In the genomic region with DNA sequence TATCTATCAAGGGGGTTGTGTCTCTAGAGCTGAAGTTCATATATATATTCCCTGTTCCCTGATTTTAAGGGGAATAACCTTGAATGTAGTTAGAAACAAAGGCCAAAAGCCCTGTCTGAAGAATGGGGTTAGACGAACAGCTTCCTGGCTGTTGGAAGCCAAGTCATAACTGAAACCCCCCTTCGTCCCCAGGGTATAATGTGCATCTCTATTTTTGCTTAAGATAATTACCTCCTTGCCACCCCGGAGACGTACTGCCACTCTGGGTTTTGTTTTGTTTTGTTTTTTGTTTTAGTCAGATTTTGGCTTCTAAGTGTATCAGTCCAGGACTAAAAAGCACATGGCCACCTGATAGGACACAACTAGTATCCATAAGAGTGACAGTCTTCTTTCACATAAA, we compare ENCODE assay signal across 31 mouse cellular contexts.
"Had no signal": no experiment of that assay in that cellular context is flagged by ENCODE, and none has a peak within 500 bp of the region (broad histone marks: within the 10 kb centered on the region; RNA-seq: fewer than 3 reads in every experiment).

No protein-coding gene starts in this region.

- H3K27me3 ChIP-seq: limb, embryonic 12.5 days; limb, embryonic 13.5 days; limb, embryonic 15.5 days; liver, embryonic 12.5 days; liver, embryonic 13.5 days; liver, embryonic 15.5 days; lung, embryonic 15.5 days; megakaryocyte, embryonic 14.5 days; midbrain, embryonic 12.5 days; midbrain, embryonic 13.5 days; midbrain, embryonic 15.5 days had no signal

- ATAC-seq: liver, embryonic 12.5 days; liver, postnatal 0 days; lung, postnatal 0 days; midbrain, embryonic 13.5 days; midbrain, embryonic 15.5 days; midbrain, embryonic 16.5 days had no signal

- H3K9ac ChIP-seq: limb, embryonic 12.5 days; limb, embryonic 13.5 days; limb, embryonic 15.5 days; liver, embryonic 12.5 days; liver, embryonic 13.5 days; liver, embryonic 14.5 days; liver, embryonic 15.5 days; liver, postnatal 0 days; lung, embryonic 14.5 days; lung, embryonic 15.5 days; midbrain, embryonic 12.5 days; midbrain, embryonic 13.5 days; midbrain, embryonic 15.5 days had no signal

- H3K36me3 ChIP-seq: limb, embryonic 15.5 days; lung, embryonic 15.5 days; midbrain, embryonic 15.5 days had no signal

- H3K27ac ChIP-seq: limb, embryonic 10.5 days; limb, embryonic 12.5 days; limb, embryonic 13.5 days; limb, embryonic 15.5 days; liver, embryonic 12.5 days; liver, embryonic 13.5 days; liver, embryonic 14.5 days; liver, embryonic 15.5 days; lung, embryonic 15.5 days; macrophage; midbrain, embryonic 10.5 days; midbrain, embryonic 12.5 days; midbrain, embryonic 13.5 days; midbrain, embryonic 15.5 days had no signal

- H3K9me3 ChIP-seq: limb, embryonic 10.5 days; limb, embryonic 12.5 days; limb, embryonic 13.5 days; limb, embryonic 15.5 days; liver, embryonic 12.5 days; liver, embryonic 13.5 days; liver, embryonic 15.5 days; lung, embryonic 15.5 days; megakaryocyte, embryonic 14.5 days; midbrain, embryonic 10.5 days; midbrain, embryonic 12.5 days; midbrain, embryonic 13.5 days; midbrain, embryonic 15.5 days had no signal

- H3K4me1 ChIP-seq: limb, embryonic 10.5 days; limb, embryonic 12.5 days; limb, embryonic 13.5 days; limb, embryonic 15.5 days; liver, embryonic 15.5 days; lung, embryonic 15.5 days; midbrain, embryonic 12.5 days; midbrain, embryonic 15.5 days had no signal

- H3K4me2 ChIP-seq: limb, embryonic 12.5 days; limb, embryonic 13.5 days; limb, embryonic 15.5 days; liver, embryonic 11.5 days; liver, embryonic 12.5 days; liver, embryonic 13.5 days; liver, embryonic 15.5 days; lung, embryonic 14.5 days; lung, embryonic 15.5 days; midbrain, embryonic 11.5 days; midbrain, embryonic 12.5 days; midbrain, embryonic 13.5 days; midbrain, embryonic 15.5 days had no signal

- H3K4me3 ChIP-seq: limb, embryonic 10.5 days; limb, embryonic 12.5 days; limb, embryonic 13.5 days; limb, embryonic 15.5 days; liver, embryonic 12.5 days; liver, embryonic 13.5 days; liver, embryonic 15.5 days; lung, embryonic 15.5 days; megakaryocyte, embryonic 14.5 days; midbrain, embryonic 10.5 days; midbrain, embryonic 12.5 days; midbrain, embryonic 13.5 days; midbrain, embryonic 15.5 days; myocyte had no signal

- DNase-seq: left cerebral cortex, postnatal 4 days; liver; liver, embryonic 13.5 days; liver, postnatal 0 days; lung, adult 18-20 months; lung, adult 2 months; lung, embryonic 14.5 days; lung, postnatal 10 days; lung, postnatal 14 days; lung, postnatal 36 days; lung, postnatal 4 days; midbrain, embryonic 14.5 days had no signal
